Mouse (Mus musculus) Patski (cell line): ENCODE measurements around the gene Duxf3. TPM values are rescaled to one million over a fixed set of nuclear protein-coding genes. Genes with fewer than 3 reads are reported as not detected.
"Not testable (repeated sequence)": the region's sequence is repeated elsewhere in the genome, so short reads cannot be mapped to it uniquely, and the experiment has no call there.

Experiments
- ATAC-seq: fragments of 100-300 bp; one replicate; pipeline ENCODE4 v1.8.0; 2021
- CTCF ChIA-PET: fragments of 350-600 bp; sonication (Branson Sonifier 250); formaldehyde crosslinking; loops from one replicate; lab custom pipeline; 2022; ENCODE audit warnings: inconsistent platforms; lab: Charles Lee
- POLR2A ChIA-PET: fragments of 350-600 bp; sonication (Branson Sonifier 250); formaldehyde crosslinking; loops from one replicate; lab custom pipeline; 2022; ENCODE audit warnings: antibody characterized with exemption, inconsistent platforms; lab: Charles Lee
- DNase-seq: peaks from one replicate; pipeline ENCODE4 v3.0.0-alpha.2; 2011; ENCODE audit warnings: low read depth, low spot score
- H3K27me3 ChIP-seq: fragments of 371-371 bp; one replicate; pipeline ENCODE4 v1.5.1; 2021
- CTCF ChIP-seq: fragments of 100-300 bp; IDR thresholded peaks from one replicate; pipeline ENCODE4 v1.5.1; 2021
- in situ Hi-C: fragments of 300-500 bp; cut with MboI; formaldehyde crosslinking; loops from 3 replicates; pipeline ENCODE4 v1.11.1; 2018; ENCODE audit warnings: low pct_unique_long_range_greater_than_20kb, mixed read lengths
- polyA plus RNA-seq: library from polyadenylated mRNA; unstranded; gene quantifications from one replicate; pipeline ENCODE4 v1.2.3, GENCODE M21; 2021

Duxf3 gene
- polyA plus RNA-seq, result not detected

GRCm38 (mm10) chr10:58232641-58232969 lies at the start of gene Duxf3:
Gene Duxf3 (minus strand): TSS chr10:58232675.
- in situ Hi-C loops, CTCF ChIA-PET, POLR2A ChIA-PET, DNase-seq, H3K27me3 ChIP-seq: not testable (repeated sequence)
- ATAC-seq, result peak; percentile 32

GRCm38 (mm10) chr10:58282238-58282637 lies 49.8 kb upstream of the Duxf3 start:
- no peaks in the 10 kb centered on the region for H3K27me3 ChIP-seq
- TF ChIP-seq CTCF, result no peak
- ATAC-seq (no peak), DNase-seq (no peak)
- in situ Hi-C loops, result no loop called here
- POLR2A ChIA-PET, result no interaction called here
- CTCF ChIA-PET, result no interaction called here

- CTCF ChIA-PET, result no interaction called here
- in situ Hi-C loops, result no loop called here
- no peak for ATAC-seq
These were observed 26.0 kb upstream of the Duxf3 start for GRCm38 (mm10) chr10:58258466-58258865.

GRCm38 (mm10) chr10:58255954-58256353 lies 23.5 kb upstream of the Duxf3 start:
- ATAC-seq (no peak), DNase-seq (no peak)
- in situ Hi-C loops, result no loop called here
- H3K27me3 ChIP-seq, result no peaks in the 10 kb centered on the region
- ChIA-PET CTCF (no interaction called here), POLR2A (interaction anchor here (0.6 to 0.7 kb wide), 4 partner anchors 35 to 1108 kb away, joined by 4 to 5 read pairs (median 4); no protein-coding TSS in a partner anchor)
- TF ChIP-seq CTCF, result no peak

More at GRCm38 (mm10) chr10:58258466-58258865, 26.0 kb upstream of the Duxf3 start:
- no peak for DNase-seq
- no peaks in the 10 kb centered on the region for H3K27me3 ChIP-seq
- POLR2A ChIA-PET, result no interaction called here
- TF ChIP-seq CTCF, result peak; percentile 58

GRCm38 (mm10) chr10:58255213-58255892 lies 22.9 kb upstream of the Duxf3 start, which contains the start of gene Gcc2:
Gene Gcc2 (plus strand): TSS chr10:58255497.
- in situ Hi-C loops, result no loop called here
- CTCF ChIA-PET, result no interaction called here
- POLR2A ChIA-PET, result interaction anchor here (0.6 kb wide), 2 partner anchors 848 to 1109 kb away, joined by 4 to 5 read pairs; no protein-coding TSS in a partner anchor
- ATAC-seq (peak; percentile 99), DNase-seq (peak; percentile 58)
- H3K27me3 ChIP-seq, result no peaks in the 10 kb centered on the region
- no peak for TF ChIP-seq CTCF

GRCm38 (mm10) chr10:58254635-58255175 lies 22.2 kb upstream of the Duxf3 start:
- no peaks in the 10 kb centered on the region for H3K27me3 ChIP-seq
- no peak for ATAC-seq
- DNase-seq, result no peak
- CTCF ChIA-PET, result no interaction called here
- no peak for TF ChIP-seq CTCF
- in situ Hi-C loops, result no loop called here
- POLR2A ChIA-PET, result no interaction called here

GRCm38 (mm10) chr10:58249535-58249934 lies 17.1 kb upstream of the Duxf3 start:
- ChIA-PET CTCF (no interaction called here), POLR2A (no interaction called here)
- DNase-seq (no peak), ATAC-seq (no peak)
- peak; percentile 39 for TF ChIP-seq CTCF
- H3K27me3 ChIP-seq, result no peaks in the 10 kb centered on the region
- in situ Hi-C loops, result no loop called here

- H3K27me3 ChIP-seq, in situ Hi-C loops, CTCF ChIA-PET, DNase-seq, POLR2A ChIA-PET: not testable (repeated sequence)
- peak; percentile 38 for ATAC-seq
These were observed 6.7 kb upstream of the Duxf3 start for GRCm38 (mm10) chr10:58238984-58239740.

GRCm38 (mm10) chr10:58236613-58237012 lies 4.1 kb upstream of the Duxf3 start, which contains the start of gene Gm4981:
Gene Gm4981 (minus strand): TSS chr10:58236701.
- DNase-seq (no peak), ATAC-seq (no peak)
- TF ChIP-seq CTCF, result no peak
- CTCF ChIA-PET, result no interaction called here
- H3K27me3 ChIP-seq, result no peaks in the 10 kb centered on the region
- in situ Hi-C loops, result no loop called here
- POLR2A ChIA-PET, result no interaction called here

- in situ Hi-C loops, ATAC-seq, CTCF ChIA-PET, H3K27me3 ChIP-seq, POLR2A ChIA-PET, DNase-seq: not testable (repeated sequence)
These were observed 2.5 kb upstream of the Duxf3 start for GRCm38 (mm10) chr10:58234985-58235384.

- DNase-seq, ATAC-seq, CTCF ChIA-PET, in situ Hi-C loops, H3K27me3 ChIP-seq, POLR2A ChIA-PET: not testable (repeated sequence)
These were observed 1.3 kb upstream of the Duxf3 start for GRCm38 (mm10) chr10:58233740-58234121.

GRCm38 (mm10) chr10:58233054-58233739 lies 722 bp upstream of the Duxf3 start:
- in situ Hi-C loops, H3K27me3 ChIP-seq, DNase-seq, CTCF ChIA-PET, POLR2A ChIA-PET: not testable (repeated sequence)
- ATAC-seq, result peak; percentile 10

GRCm38 (mm10) chr10:58231779-58232640 lies 465 bp downstream of the Duxf3 start:
- CTCF ChIA-PET, in situ Hi-C loops, POLR2A ChIA-PET, H3K27me3 ChIP-seq, DNase-seq: not testable (repeated sequence)
- ATAC-seq, result peak; percentile 55

- CTCF ChIA-PET, in situ Hi-C loops, DNase-seq, ATAC-seq, POLR2A ChIA-PET, H3K27me3 ChIP-seq: not testable (repeated sequence)
These were observed 1.4 kb downstream of the Duxf3 start for GRCm38 (mm10) chr10:58231088-58231487.
